Mouse (Mus musculus): Measurements from ENCODE around the gene Crtc2. TPM values are rescaled to one million over a fixed set of nuclear protein-coding genes. Genes with fewer than 3 reads are reported as not detected.
"Not testable (repeated sequence)": the region's sequence is repeated elsewhere in the genome, so short reads cannot be mapped to it uniquely, and the experiment has no call there.

The Crtc2 gene
- total and polyA plus RNA-seq, 3 experiments = 9.6 to 68.9 (median 67.0) TPM

GRCm38 (mm10) chr3:90278211-90278610 is 24.2 kb downstream of the Crtc2 start:
- H3K4me3 ChIP-seq (ENCODE audit: low read depth, low read length) = no peak overlapping the region
- H3K27me3 ChIP-seq (ENCODE audit: insufficient read depth, low read length) = no peaks in the 10 kb centered on the region; the same call in 1 of the 2 replicates
- ATAC-seq (ENCODE audit: extremely low read depth, insufficient number of reproducible peaks, low FRiP score, poor library complexity, severe bottlenecking) (no peak), DNase-seq (ENCODE audit: low spot score) (no peak)
- H3K36me3 ChIP-seq (replicated peaks) = peaks cover 91% of the 10 kb centered on the region
- peaks cover 4% of the 10 kb centered on the region; the same call in 1 of the 2 replicates for H3K4me1 ChIP-seq (ENCODE audit: insufficient read depth, low read depth, low read length)
- TF ChIP-seq GATA1 (IDR thresholded peaks at IDR 0.05; ENCODE audit: borderline replicate concordance, low read length) (no peak), POLR2AphosphoS5 (IDR thresholded peaks at IDR 0.05; ENCODE audit: insufficient replicate concordance, low read depth, low read length) (no peak), TAL1 (conservative IDR thresholded peaks at IDR 0.05; ENCODE audit: low read depth, low read length) (no peak), CTCF (IDR thresholded peaks at IDR 0.05; ENCODE audit: low read depth, low read length) (no peak), GATA2 (IDR thresholded peaks at IDR 0.05; ENCODE audit: borderline replicate concordance, low read depth, low read length) (no peak)
- H3K9me3 ChIP-seq (replicated peaks) = no peaks in the 10 kb centered on the region

- ATAC-seq (ENCODE audit: extremely low read depth, insufficient number of reproducible peaks, low FRiP score, poor library complexity, severe bottlenecking) = no peak
- Histone ChIP-seq H3K27me3 (ENCODE audit: insufficient read depth, low read length) (no peaks in the 10 kb centered on the region), H3K4me1 (ENCODE audit: insufficient read depth, low read depth, low read length) (peaks cover under 1% of the 10 kb centered on the region; the same call in 1 of the 2 replicates), H3K36me3 (replicated peaks) (peaks cover 81% of the 10 kb centered on the region), H3K9me3 (replicated peaks) (no peaks in the 10 kb centered on the region), H3K4me3 (ENCODE audit: low read depth, low read length) (no peak overlapping the region)
- TF ChIP-seq GATA2 (IDR thresholded peaks at IDR 0.05; ENCODE audit: borderline replicate concordance, low read depth, low read length) (no peak), TAL1 (conservative IDR thresholded peaks at IDR 0.05; ENCODE audit: low read depth, low read length) (no peak), POLR2AphosphoS5 (IDR thresholded peaks at IDR 0.05; ENCODE audit: insufficient replicate concordance, low read depth, low read length) (no peak), GATA1 (IDR thresholded peaks at IDR 0.05; ENCODE audit: borderline replicate concordance, low read length) (no peak)
- no peak for DNase-seq (ENCODE audit: low spot score)
Observed at GRCm38 (mm10) chr3:90279216-90279615, 25.3 kb downstream of the Crtc2 start.

DNA sequence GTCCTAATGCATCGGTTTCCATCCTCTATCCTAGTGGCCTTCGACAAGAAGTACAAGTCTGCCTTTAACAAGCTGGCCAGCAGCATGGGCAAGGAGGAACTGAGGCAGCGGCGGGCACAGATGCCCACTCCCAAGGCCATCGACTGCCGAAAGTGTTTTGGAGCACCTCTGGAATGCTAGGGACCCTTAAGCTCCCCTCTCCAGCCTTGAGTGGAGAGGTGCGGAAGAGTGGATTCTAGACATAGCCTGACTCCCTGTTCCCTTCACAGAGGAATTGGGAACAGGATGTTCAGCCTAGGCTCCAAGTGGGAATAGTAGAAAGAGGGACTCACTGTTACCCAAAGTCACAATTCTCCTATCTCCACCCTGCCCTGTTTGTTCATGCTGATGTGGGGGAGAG is 25.8 kb downstream of the Crtc2 start:
- peaks cover 77% of the 10 kb centered on the region for H3K36me3 ChIP-seq (replicated peaks)

GRCm38 (mm10) chr3:90280708-90281107 is 26.7 kb downstream of the Crtc2 start:
- H3K4me1 ChIP-seq (ENCODE audit: insufficient read depth, low read depth, low read length) = no peaks in the 10 kb centered on the region
- ATAC-seq (ENCODE audit: extremely low read depth, insufficient number of reproducible peaks, low FRiP score, poor library complexity, severe bottlenecking) = no peak
- H3K9me3 ChIP-seq (replicated peaks) = no peaks in the 10 kb centered on the region
- H3K36me3 ChIP-seq (replicated peaks) = peaks cover 67% of the 10 kb centered on the region
- TF ChIP-seq POLR2AphosphoS5 (IDR thresholded peaks at IDR 0.05; ENCODE audit: insufficient replicate concordance, low read depth, low read length) = no peak
- no peak for TF ChIP-seq TAL1 (conservative IDR thresholded peaks at IDR 0.05; ENCODE audit: low read depth, low read length)
- TF ChIP-seq CTCF (IDR thresholded peaks at IDR 0.05; ENCODE audit: low read depth, low read length) = no peak
- no peak for TF ChIP-seq GATA1 (IDR thresholded peaks at IDR 0.05; ENCODE audit: borderline replicate concordance, low read length)
- no peak for TF ChIP-seq GATA2 (IDR thresholded peaks at IDR 0.05; ENCODE audit: borderline replicate concordance, low read depth, low read length)
- H3K4me3 ChIP-seq (ENCODE audit: low read depth, low read length) = no peak overlapping the region
- no peaks in the 10 kb centered on the region for H3K27me3 ChIP-seq (ENCODE audit: insufficient read depth, low read length)
- DNase-seq (ENCODE audit: low spot score) = no peak

More for the DNA sequence above, 25.8 kb downstream of the Crtc2 start:
- no peaks in the 10 kb centered on the region for H3K27me3 ChIP-seq (ENCODE audit: insufficient read depth, low read length)
- no peak for ATAC-seq (ENCODE audit: extremely low read depth, insufficient number of reproducible peaks, low FRiP score, poor library complexity, severe bottlenecking)
- no peaks in the 10 kb centered on the region for H3K9me3 ChIP-seq (replicated peaks)
- no peak overlapping the region for H3K4me3 ChIP-seq (ENCODE audit: low read depth, low read length)
- TF ChIP-seq POLR2AphosphoS5 (IDR thresholded peaks at IDR 0.05; ENCODE audit: insufficient replicate concordance, low read depth, low read length) (no peak), TAL1 (conservative IDR thresholded peaks at IDR 0.05; ENCODE audit: low read depth, low read length) (no peak), GATA1 (IDR thresholded peaks at IDR 0.05; ENCODE audit: borderline replicate concordance, low read length) (no peak), CTCF (IDR thresholded peaks at IDR 0.05; ENCODE audit: low read depth, low read length) (no peak), GATA2 (IDR thresholded peaks at IDR 0.05; ENCODE audit: borderline replicate concordance, low read depth, low read length) (no peak)
- H3K4me1 ChIP-seq (ENCODE audit: insufficient read depth, low read depth, low read length) = no peaks in the 10 kb centered on the region
- no peak for DNase-seq (ENCODE audit: low spot score)

DNA sequence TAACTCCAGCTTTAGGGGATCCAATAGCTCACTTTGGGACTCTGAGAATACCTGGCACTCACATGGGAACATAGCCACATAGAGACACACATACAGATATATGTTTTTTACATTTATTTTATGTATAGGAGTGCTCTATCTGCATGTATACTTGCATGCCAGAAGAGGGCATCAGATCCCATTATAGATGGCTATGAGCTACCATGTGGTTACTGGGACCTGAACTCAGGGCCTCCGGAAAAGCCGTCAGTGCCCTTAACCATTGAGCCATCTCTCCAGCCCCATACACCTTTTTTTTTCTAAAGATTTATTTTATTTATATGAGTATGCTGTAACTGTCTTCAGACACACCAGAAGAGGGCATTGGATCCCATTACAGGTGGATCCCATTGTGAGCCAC is 30.2 kb downstream of the Crtc2 start:
- Histone ChIP-seq H3K9me3 (replicated peaks) (no peaks in the 10 kb centered on the region), H3K4me3 (ENCODE audit: low read depth, low read length) (no peak overlapping the region), H3K4me1 (ENCODE audit: insufficient read depth, low read depth, low read length) (peaks cover 3% of the 10 kb centered on the region; the same call in 1 of the 2 replicates), H3K27me3 (ENCODE audit: insufficient read depth, low read length) (no peaks in the 10 kb centered on the region), H3K36me3 (replicated peaks) (peaks cover 33% of the 10 kb centered on the region)
- ATAC-seq (ENCODE audit: extremely low read depth, insufficient number of reproducible peaks, low FRiP score, poor library complexity, severe bottlenecking) (no peak), DNase-seq (ENCODE audit: low spot score) (no peak)
- TF ChIP-seq TAL1 (conservative IDR thresholded peaks at IDR 0.05; ENCODE audit: low read depth, low read length) = no peak
- no peak for TF ChIP-seq GATA2 (IDR thresholded peaks at IDR 0.05; ENCODE audit: borderline replicate concordance, low read depth, low read length)
- no peak for TF ChIP-seq POLR2AphosphoS5 (IDR thresholded peaks at IDR 0.05; ENCODE audit: insufficient replicate concordance, low read depth, low read length)
- TF ChIP-seq CTCF (IDR thresholded peaks at IDR 0.05; ENCODE audit: low read depth, low read length) = no peak
- no peak for TF ChIP-seq GATA1 (IDR thresholded peaks at IDR 0.05; ENCODE audit: borderline replicate concordance, low read length)

- ATAC-seq (ENCODE audit: extremely low read depth, insufficient number of reproducible peaks, low FRiP score, poor library complexity, severe bottlenecking); H3K9me3 ChIP-seq (replicated peaks); H3K4me3 ChIP-seq (ENCODE audit: low read depth, low read length); H3K27me3 ChIP-seq (ENCODE audit: insufficient read depth, low read length); H3K36me3 ChIP-seq (replicated peaks); DNase-seq (ENCODE audit: low spot score): not testable (repeated sequence)
- H3K4me1 ChIP-seq (ENCODE audit: insufficient read depth, low read depth, low read length) = peaks cover 13% of the 10 kb centered on the region
Observed at GRCm38 (mm10) chr3:90289403-90289802, 35.4 kb downstream of the Crtc2 start.

DNA sequence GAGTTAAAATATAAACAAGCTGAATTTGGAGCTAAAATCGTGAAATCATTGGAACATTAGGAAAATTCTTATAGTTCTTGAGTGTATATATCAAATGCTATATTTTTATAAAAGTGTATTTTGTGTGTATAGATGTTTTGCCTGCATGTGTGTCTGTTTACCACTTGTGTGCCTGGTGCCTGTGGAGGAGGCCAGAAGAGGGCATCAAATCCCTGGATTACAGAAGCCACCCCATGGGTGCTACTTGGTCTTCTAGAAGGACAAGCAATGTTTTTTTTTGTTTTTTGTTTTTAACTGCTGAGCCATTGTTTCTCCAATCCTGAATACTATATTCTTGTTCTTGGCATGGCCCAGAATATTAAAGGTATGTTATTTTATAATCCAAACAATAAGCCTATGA is 36.6 kb downstream of the Crtc2 start:
- no peak for DNase-seq (ENCODE audit: low spot score)
- H3K36me3 ChIP-seq (replicated peaks) = peaks cover 8% of the 10 kb centered on the region
- no peaks in the 10 kb centered on the region for H3K27me3 ChIP-seq (ENCODE audit: insufficient read depth, low read length)
- no peak for ATAC-seq (ENCODE audit: extremely low read depth, insufficient number of reproducible peaks, low FRiP score, poor library complexity, severe bottlenecking)
- H3K4me3 ChIP-seq (ENCODE audit: low read depth, low read length) = no peak overlapping the region
- TF ChIP-seq POLR2AphosphoS5 (IDR thresholded peaks at IDR 0.05; ENCODE audit: insufficient replicate concordance, low read depth, low read length) = no peak
- no peak for TF ChIP-seq GATA1 (IDR thresholded peaks at IDR 0.05; ENCODE audit: borderline replicate concordance, low read length)
- TF ChIP-seq CTCF (IDR thresholded peaks at IDR 0.05; ENCODE audit: low read depth, low read length) = no peak
- no peak for TF ChIP-seq TAL1 (conservative IDR thresholded peaks at IDR 0.05; ENCODE audit: low read depth, low read length)
- no peak for TF ChIP-seq GATA2 (IDR thresholded peaks at IDR 0.05; ENCODE audit: borderline replicate concordance, low read depth, low read length)
- H3K9me3 ChIP-seq (replicated peaks) = no peaks in the 10 kb centered on the region
- peaks cover 23% of the 10 kb centered on the region for H3K4me1 ChIP-seq (ENCODE audit: insufficient read depth, low read depth, low read length)
